Mouse (Mus musculus) myocyte (in vitro differentiated cells): ENCODE measurements around the gene Lenep. TPM values are rescaled to one million over a fixed set of nuclear protein-coding genes. Genes with fewer than 3 reads are reported as not detected.

Source experiments
- H3K27me3 ChIP-seq: one replicate; pipeline ENCODE4 v1.6.1; 2011; ENCODE audit not compliant: control insufficient read depth, insufficient read depth, insufficient read length
- H3K36me3 ChIP-seq: one replicate; pipeline ENCODE4 v1.6.1; 2011; ENCODE audit not compliant: control insufficient read depth, insufficient read depth
- H3K4me2 ChIP-seq: one replicate; pipeline ENCODE4 v1.6.1; 2011; ENCODE audit warnings: low read depth, control low read depth
- H3K4me3 ChIP-seq: one replicate; pipeline ENCODE4 v1.5.1; 2011; ENCODE audit warnings: mild to moderate bottlenecking, control low read depth, moderate library complexity
- H3K79me2 ChIP-seq: one replicate; pipeline ENCODE4 v1.6.1; 2011; ENCODE audit not compliant: control insufficient read depth, insufficient read depth
- H3ac ChIP-seq: one replicate; pipeline ENCODE4 v1.6.1; 2011; ENCODE audit not compliant: control insufficient read depth, insufficient read length
- CEBPB ChIP-seq: IDR thresholded peaks from 2 replicates; pipeline ENCODE4 v1.6.1; 2011; ENCODE audit warnings: mild to moderate bottlenecking, moderate library complexity; ENCODE audit not compliant: poor library complexity, insufficient read depth, severe bottlenecking
- E2F4 ChIP-seq: IDR thresholded peaks from one replicate; pipeline ENCODE4 v1.6.1; 2011; ENCODE audit warnings: mild to moderate bottlenecking, control low read depth, moderate library complexity; ENCODE audit not compliant: insufficient read depth
- MAX ChIP-seq: IDR thresholded peaks from one replicate; pipeline ENCODE4 v1.6.1; 2011; ENCODE audit warnings: low read depth, mild to moderate bottlenecking, control low read depth
- MYOD1 ChIP-seq, 3 experiments: IDR thresholded peaks; one replicate each; pipeline ENCODE4 v1.6.1; 2011; ENCODE audit warnings: control low read depth in 2 of 3, low read depth in 2 of 3, mild to moderate bottlenecking in 2 of 3, moderate library complexity in 1 of 3; ENCODE audit not compliant: insufficient read length in 2 of 3, control insufficient read depth in 1 of 3
- MYOG ChIP-seq, 3 experiments: IDR thresholded peaks; one replicate each; pipeline ENCODE4 v1.6.1; 2011; ENCODE audit warnings: control low read depth in 2 of 3, low read depth in 2 of 3, mild to moderate bottlenecking in 2 of 3; ENCODE audit not compliant: insufficient read length in 2 of 3, control insufficient read depth in 1 of 3, insufficient read depth in 1 of 3
- POLR2A ChIP-seq: IDR thresholded peaks from one replicate; pipeline ENCODE4 v1.6.1; 2011; ENCODE audit warnings: low read depth, mild to moderate bottlenecking, control low read depth, moderate library complexity; ENCODE audit not compliant: insufficient read length
- POLR2AphosphoS2 ChIP-seq: IDR thresholded peaks from one replicate; pipeline ENCODE4 v1.6.1; 2011; ENCODE audit warnings: low read depth, control low read depth; ENCODE audit not compliant: insufficient read length
- REST ChIP-seq: IDR thresholded peaks from one replicate; pipeline ENCODE4 v1.6.1; 2011; ENCODE audit warnings: mild to moderate bottlenecking, control low read depth, moderate library complexity; ENCODE audit not compliant: insufficient read depth, insufficient read length
- SRF ChIP-seq: IDR thresholded peaks from one replicate; pipeline ENCODE4 v1.6.1; 2011; ENCODE audit warnings: low read depth; ENCODE audit not compliant: control insufficient read depth, insufficient read length
- TCF12 ChIP-seq: IDR thresholded peaks from one replicate; pipeline ENCODE4 v1.6.1; 2011; ENCODE audit warnings: mild to moderate bottlenecking, control low read depth; ENCODE audit not compliant: poor library complexity, insufficient read depth, severe bottlenecking
- TCF3 ChIP-seq: IDR thresholded peaks from one replicate; pipeline ENCODE4 v1.6.1; 2011; ENCODE audit warnings: low read depth, control low read depth; ENCODE audit not compliant: insufficient read length
- USF1 ChIP-seq: IDR thresholded peaks from one replicate; pipeline ENCODE4 v1.6.1; 2011; ENCODE audit warnings: low read depth, mild to moderate bottlenecking, control low read depth, moderate library complexity
- polyA plus RNA-seq: library from polyadenylated mRNA; unstranded; fragments of >200 nt; fragmentation: generic; extraction: Trizol; gene quantifications from one replicate; pipeline ENCODE4 v1.2.1, GENCODE M21; 2012; ENCODE audit warnings: missing spikeins

Lenep gene
- polyA plus RNA-seq, 1 experiment, result not detected

GRCm38 (mm10) chr3:89406887-89407286 lies 4.3 kb upstream of the Lenep start:
- Histone ChIP-seq H3K27me3 (no peaks in the 10 kb centered on the region), H3ac (no peak overlapping the region), H3K36me3 (peaks cover 4% of the 10 kb centered on the region), H3K79me2 (peaks cover 5% of the 10 kb centered on the region), H3K4me2 (no peak overlapping the region), H3K4me3 (no peak overlapping the region)
- TF ChIP-seq POLR2AphosphoS2 (no peak), MYOD1 (IDR thresholded peaks at IDR 0.05; ENCODE audit: control insufficient read depth in 1 of 3, insufficient read length in 2 of 3, low read depth in 2 of 3) (no peak), TCF3 (no peak), MYOG (IDR thresholded peaks at IDR 0.05; ENCODE audit: control insufficient read depth in 1 of 3, insufficient read depth in 1 of 3, insufficient read length in 2 of 3, low read depth in 2 of 3) (no peak), CEBPB (no peak), SRF (no peak), MAX (no peak), USF1 (no peak), REST (no peak), E2F4 (no peak), TCF12 (no peak), POLR2A (no peak)

- Histone ChIP-seq H3K36me3 (peaks cover 4% of the 10 kb centered on the region), H3K79me2 (no peaks in the 10 kb centered on the region), H3K4me3 (no peak overlapping the region), H3ac (no peak overlapping the region), H3K4me2 (no peak overlapping the region), H3K27me3 (no peaks in the 10 kb centered on the region)
- TF ChIP-seq CEBPB (no peak), SRF (no peak), POLR2AphosphoS2 (peak; percentile 69), MYOG (IDR thresholded peaks at IDR 0.05; ENCODE audit: control insufficient read depth in 1 of 3, insufficient read depth in 1 of 3, insufficient read length in 2 of 3, low read depth in 2 of 3) (no peak), REST (no peak), USF1 (no peak)
Measured at GRCm38 (mm10) chr3:89401329-89401728, 1.3 kb downstream of the Lenep start.

- H3K4me3 ChIP-seq, result peak overlapping the region; percentile 99
- no peaks in the 10 kb centered on the region for H3K27me3 ChIP-seq
- peaks cover 7% of the 10 kb centered on the region for H3K79me2 ChIP-seq
- H3ac ChIP-seq, result no peak overlapping the region
- no peaks in the 10 kb centered on the region for H3K36me3 ChIP-seq
- TF ChIP-seq MYOD1 (IDR thresholded peaks at IDR 0.05; ENCODE audit: control insufficient read depth in 1 of 3, insufficient read length in 2 of 3, low read depth in 2 of 3) (no peak), POLR2AphosphoS2 (no peak), SRF (no peak), E2F4 (no peak), MYOG (IDR thresholded peaks at IDR 0.05; ENCODE audit: control insufficient read depth in 1 of 3, insufficient read depth in 1 of 3, insufficient read length in 2 of 3, low read depth in 2 of 3) (no peak), REST (no peak), TCF12 (no peak), CEBPB (no peak), POLR2A (no peak), USF1 (no peak), MAX (no peak), TCF3 (no peak)
- peak overlapping the region; percentile 90 for H3K4me2 ChIP-seq
Measured at GRCm38 (mm10) chr3:89396654-89397005, 6.0 kb downstream of the Lenep start.

GRCm38 (mm10) chr3:89395806-89396653 lies 6.6 kb downstream of the Lenep start:
- Histone ChIP-seq H3K79me2 (peaks cover 12% of the 10 kb centered on the region), H3K27me3 (no peaks in the 10 kb centered on the region), H3K4me2 (peak overlapping the region; percentile 90), H3K4me3 (peak overlapping the region; percentile 99), H3ac (no peak overlapping the region), H3K36me3 (no peaks in the 10 kb centered on the region)
- no peak for TF ChIP-seq SRF
- TF ChIP-seq POLR2AphosphoS2, result peak; percentile 33
- peak in 1 of 3 experiments; percentile 3 for TF ChIP-seq MYOD1 (IDR thresholded peaks at IDR 0.05; ENCODE audit: control insufficient read depth in 1 of 3, insufficient read length in 2 of 3, low read depth in 2 of 3)
- TF ChIP-seq MAX, result no peak
- no peak for TF ChIP-seq REST

GRCm38 (mm10) chr3:89395419-89395805 lies 7.2 kb downstream of the Lenep start:
- Histone ChIP-seq H3K27me3 (no peaks in the 10 kb centered on the region), H3K4me3 (peak overlapping the region; percentile 99), H3ac (no peak overlapping the region), H3K36me3 (no peaks in the 10 kb centered on the region), H3K79me2 (peaks cover 17% of the 10 kb centered on the region), H3K4me2 (peak overlapping the region; percentile 90)
- TF ChIP-seq TCF3, result no peak
- TF ChIP-seq SRF, result no peak
- no peak for TF ChIP-seq MAX
- TF ChIP-seq MYOG (IDR thresholded peaks at IDR 0.05; ENCODE audit: control insufficient read depth in 1 of 3, insufficient read depth in 1 of 3, insufficient read length in 2 of 3, low read depth in 2 of 3), result no peak
- TF ChIP-seq POLR2A, result no peak
- TF ChIP-seq CEBPB, result no peak
- TF ChIP-seq E2F4, result no peak
- TF ChIP-seq MYOD1 (IDR thresholded peaks at IDR 0.05; ENCODE audit: control insufficient read depth in 1 of 3, insufficient read length in 2 of 3, low read depth in 2 of 3), result no peak
- TF ChIP-seq REST, result no peak
- TF ChIP-seq TCF12, result no peak
- no peak for TF ChIP-seq POLR2AphosphoS2
- no peak for TF ChIP-seq USF1
